Mouse (Mus musculus) MEL (cell line): ENCODE measurements around the gene Fhad1.

Source experiments
- CHD2 ChIP-seq: IDR thresholded peaks from 2 replicates; pipeline ENCODE4 v1.6.1; 2011; ENCODE audit warnings: low read length, improper control_type of control experiment
- CTCF ChIP-seq, 3 experiments: IDR thresholded peaks in 2 of 3; conservative IDR thresholded peaks in 1 of 3; 2 replicates each; pipeline ENCODE4 v1.5.1; 2011 to 2012; ENCODE audit warnings: low read length in 3 of 3, low read depth in 2 of 3, mild to moderate bottlenecking in 2 of 3, improper control_type of control experiment in 1 of 3, inconsistent platforms in 1 of 3, mixed read lengths in 1 of 3, moderate library complexity in 1 of 3; ENCODE audit not compliant: control insufficient read depth in 1 of 3, insufficient read depth in 1 of 3, poor library complexity in 1 of 3, severe bottlenecking in 1 of 3
- EP300 ChIP-seq, 2 experiments: IDR thresholded peaks; 2 replicates each; pipeline ENCODE4 v1.6.1; 2011; ENCODE audit warnings: improper control_type of control experiment in 2 of 2, low read length in 2 of 2, low read depth in 1 of 2, mild to moderate bottlenecking in 1 of 2
- MAFK ChIP-seq: IDR thresholded peaks from 2 replicates; pipeline ENCODE4 v1.6.1; 2011; ENCODE audit warnings: low read depth, mild to moderate bottlenecking, low read length, improper control_type of control experiment, borderline replicate concordance
- MAX ChIP-seq: IDR thresholded peaks from 2 replicates; pipeline ENCODE4 v1.6.1; 2011; ENCODE audit warnings: low read length, improper control_type of control experiment
- NRF1 ChIP-seq: IDR thresholded peaks from 2 replicates; pipeline ENCODE4 v1.6.1; 2014; ENCODE audit warnings: low read depth, mild to moderate bottlenecking, inconsistent platforms, low read length, improper control_type of control experiment, moderate library complexity; ENCODE audit not compliant: poor library complexity, insufficient read depth, severe bottlenecking
- USF1 ChIP-seq: IDR thresholded peaks from 2 replicates; pipeline ENCODE4 v1.6.1; 2014; ENCODE audit warnings: low read depth, mild to moderate bottlenecking, inconsistent platforms, low read length, improper control_type of control experiment, moderate library complexity
- ZNF384 ChIP-seq: IDR thresholded peaks from 2 replicates; pipeline ENCODE4 v1.6.1; 2012; ENCODE audit warnings: low read depth, mild to moderate bottlenecking, inconsistent platforms, low read length, improper control_type of control experiment

DNA sequence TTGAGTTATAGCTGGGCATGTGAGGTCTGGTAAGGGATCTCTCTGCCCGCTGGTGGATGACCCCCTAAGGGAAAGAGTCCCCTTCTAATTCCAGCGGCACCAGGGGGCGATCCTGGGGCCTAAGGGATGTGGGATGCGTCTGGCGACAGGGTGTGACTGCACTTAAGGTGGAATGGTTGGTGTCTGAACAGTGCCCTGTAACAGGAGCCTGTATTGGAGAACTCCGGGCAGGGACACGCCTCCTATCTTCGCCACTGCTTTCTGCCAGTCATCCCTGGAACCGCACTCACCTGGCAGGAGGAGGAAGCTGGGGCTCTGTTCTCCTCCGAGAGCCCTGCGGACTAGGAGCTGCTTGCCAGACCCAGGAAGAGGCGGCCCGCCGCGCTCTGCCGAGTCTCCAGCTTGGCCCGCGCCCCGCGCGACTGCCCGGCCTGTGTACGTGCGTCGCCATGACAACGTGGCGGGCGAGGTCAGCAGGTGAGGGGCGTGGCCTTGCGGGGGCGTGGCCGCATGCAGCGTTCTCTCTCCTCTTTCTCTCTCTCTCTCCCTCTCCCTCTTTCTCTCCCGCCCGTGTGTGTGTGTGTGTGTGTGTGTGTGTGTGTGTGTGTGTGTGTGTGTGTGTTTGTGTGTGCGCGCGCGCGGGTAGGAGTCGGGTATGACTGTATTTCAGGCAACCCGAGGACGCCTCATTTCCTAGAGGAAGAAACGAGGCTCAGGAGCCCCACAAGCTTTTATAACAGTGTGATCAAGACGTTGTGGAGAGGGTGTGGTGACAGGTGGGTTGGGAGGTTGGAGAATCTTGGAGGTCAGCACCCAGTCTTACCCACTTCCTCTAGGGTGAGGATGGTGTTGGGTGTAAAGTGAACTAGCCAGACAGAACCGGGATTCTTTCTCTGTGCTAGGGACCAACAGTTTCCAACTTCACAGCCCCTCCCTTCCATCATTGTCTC, at the start of gene Fhad1:
- TF ChIP-seq ZNF384 (no peak), CTCF (IDR thresholded peaks at IDR 0.05 in 2 of 3, conservative IDR thresholded peaks at IDR 0.05 in 1 of 3; ENCODE audit: control insufficient read depth in 1 of 3, insufficient read depth in 1 of 3, low read depth in 2 of 3, low read length in 3 of 3, poor library complexity in 1 of 3, severe bottlenecking in 1 of 3) (no peak), NRF1 (no peak), EP300 (IDR thresholded peaks at IDR 0.05; ENCODE audit: low read depth in 1 of 2, low read length in 2 of 2) (no peak), USF1 (no peak), MAX (no peak), MAFK (no peak), CHD2 (no peak)
